Mouse (Mus musculus) limb, embryonic 10.5 days (tissue): ENCODE measurements at regions not wholly inside any gene's neighbourhood (a gene's known extent, or its start where the extent isn't known, plus 50 kb on each side); places are given as distances from the start of the nearest gene placed in this dataset.

ENCODE experiments used
- DNase-seq: peaks from one replicate; pipeline ENCODE4 v3.0.0-alpha.2; 2017; ENCODE audit warnings: low spot score
- H3K27ac ChIP-seq: fragments of 300-500 bp; sonication (generic); 2 replicates; pipeline ENCODE4 v1.5.1; 2016; ENCODE audit warnings: mild to moderate bottlenecking
- H3K27me3 ChIP-seq: fragments of 300-500 bp; sonication (generic); 2 replicates; pipeline ENCODE4 v1.6.1; 2016; ENCODE audit warnings: low read depth, mild to moderate bottlenecking; ENCODE audit not compliant: poor library complexity, severe bottlenecking
- H3K36me3 ChIP-seq: fragments of 300-500 bp; sonication (generic); 2 replicates; pipeline ENCODE4 v1.6.1; 2016; ENCODE audit warnings: mild to moderate bottlenecking, moderate library complexity
- H3K4me1 ChIP-seq: fragments of 300-500 bp; sonication (generic); 2 replicates; pipeline ENCODE4 v1.6.1; 2016
- H3K4me3 ChIP-seq: fragments of 300-500 bp; sonication (generic); 2 replicates; pipeline ENCODE4 v1.5.1; 2016; ENCODE audit warnings: mild to moderate bottlenecking, moderate library complexity
- H3K9me3 ChIP-seq: fragments of 300-500 bp; sonication (generic); replicated peaks from 2 replicates; pipeline ENCODE4 v1.6.1; 2016; ENCODE audit warnings: mild to moderate bottlenecking
- WGBS: fragments of 180-500 bp; shearing (Covaris S2); methylation state at CpG from one replicate; pipeline ENCODE4 v1.1.7; 2016; 5-methylcytosine and 5-hydroxymethylcytosine counted together

DNA sequence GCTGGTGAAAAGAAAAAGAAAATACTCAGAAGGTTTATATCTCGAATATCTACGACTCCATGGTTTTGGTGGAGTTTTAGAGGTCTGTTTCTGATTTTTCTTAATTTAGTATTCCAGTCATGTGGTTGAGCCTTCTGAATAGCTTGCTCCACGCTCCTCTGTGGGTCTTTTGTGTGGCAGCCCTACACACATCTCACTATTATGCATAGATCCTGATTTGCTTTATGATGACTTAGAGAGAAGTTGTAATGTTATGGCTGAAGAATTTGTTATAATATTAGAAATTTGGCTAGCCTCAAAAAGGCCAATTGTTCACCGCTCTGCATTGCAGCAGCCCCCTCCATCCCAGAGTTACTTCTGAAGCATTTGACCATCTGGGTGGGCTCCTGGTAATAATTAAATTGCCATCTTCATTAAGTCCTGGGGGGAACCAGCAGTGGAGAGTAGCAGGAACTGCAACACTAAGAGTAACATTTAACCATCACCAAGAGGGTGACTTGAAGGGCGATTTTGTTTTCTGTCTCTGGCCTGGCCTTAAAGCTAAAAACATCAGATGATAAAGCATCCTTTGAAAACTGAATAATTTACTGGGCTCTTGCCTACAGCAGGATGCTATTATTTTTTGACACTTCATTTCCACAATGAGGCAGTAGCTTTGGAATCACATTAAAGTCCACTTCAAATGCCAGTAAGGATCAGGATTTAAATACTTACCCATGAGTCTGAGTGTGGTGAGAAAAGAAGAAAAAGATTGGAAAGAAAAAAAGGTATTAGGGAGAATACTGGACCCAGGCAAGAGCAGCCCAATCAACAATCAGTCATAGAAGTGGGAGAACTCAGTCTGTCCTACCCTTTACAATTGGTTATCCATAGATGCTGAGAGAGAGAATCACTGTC lies 84.3 kb upstream of the Actbl2 start:
- Histone ChIP-seq H3K4me3 (no peak overlapping the region), H3K27ac (peak overlapping the region; percentile 38; the same call in 1 of the 2 replicates), H3K9me3 (no peaks in the 10 kb centered on the region), H3K4me1 (peaks cover 17% of the 10 kb centered on the region), H3K27me3 (no peaks in the 10 kb centered on the region), H3K36me3 (no peaks in the 10 kb centered on the region)
- DNase-seq = no peak
- 60% methylated on average over 5 of the region's 5 CpGs for WGBS

DNA sequence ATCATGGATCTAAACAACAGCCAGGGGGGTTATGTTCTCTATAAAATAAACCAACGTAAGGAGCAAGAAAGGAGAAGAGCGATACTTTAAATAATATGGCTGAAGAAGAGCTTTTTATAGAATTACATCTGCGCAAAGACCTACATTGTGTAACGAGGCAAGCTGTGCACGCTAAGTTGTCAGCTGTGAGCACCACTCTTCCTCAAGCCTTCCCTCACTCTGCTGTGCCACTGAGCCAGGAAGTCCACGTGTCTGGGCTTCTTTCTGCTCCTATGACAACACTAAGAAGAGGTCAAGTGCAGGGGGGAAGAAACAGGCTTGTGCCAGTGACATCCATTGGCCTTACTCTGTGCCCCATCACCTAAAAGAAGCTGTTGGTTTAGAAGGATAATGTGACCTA lies 75.6 kb upstream of the Actbl2 start:
- DNase-seq = no peak
- no peak overlapping the region for H3K4me3 ChIP-seq
- H3K27ac ChIP-seq = no peak overlapping the region
- no peaks in the 10 kb centered on the region for H3K36me3 ChIP-seq
- H3K4me1 ChIP-seq = peaks cover 4% of the 10 kb centered on the region; the same call in 1 of the 2 replicates
- H3K9me3 ChIP-seq = no peaks in the 10 kb centered on the region
- WGBS = 88% methylated on average over 6 of the region's 6 CpGs
- no peaks in the 10 kb centered on the region for H3K27me3 ChIP-seq

DNA sequence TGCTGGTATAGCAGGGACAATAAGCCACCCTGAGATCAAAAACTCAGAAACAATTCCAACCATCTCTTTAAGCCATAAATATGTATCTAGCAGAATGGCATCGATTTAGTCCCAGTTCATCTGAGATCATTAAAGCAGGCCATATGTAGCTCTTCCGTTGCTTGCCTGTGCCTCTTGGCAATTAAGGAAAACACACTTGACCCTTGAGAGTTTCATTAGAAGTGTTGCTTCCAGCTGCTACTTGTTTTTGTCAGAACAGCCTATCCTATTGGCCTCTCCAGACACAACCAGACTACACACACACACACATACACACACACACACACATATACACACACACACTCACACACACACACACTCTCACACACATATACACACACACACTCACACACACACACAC lies 71.5 kb upstream of the Actbl2 start:
- no peaks in the 10 kb centered on the region for H3K9me3 ChIP-seq
- peaks cover 4% of the 10 kb centered on the region; the same call in 1 of the 2 replicates for H3K4me1 ChIP-seq
- H3K27ac ChIP-seq = no peak overlapping the region
- H3K36me3 ChIP-seq = no peaks in the 10 kb centered on the region
- no peak for DNase-seq
- no peak overlapping the region for H3K4me3 ChIP-seq
- 44% methylated on average over 2 of the region's 2 CpGs for WGBS
- H3K27me3 ChIP-seq = no peaks in the 10 kb centered on the region

DNA sequence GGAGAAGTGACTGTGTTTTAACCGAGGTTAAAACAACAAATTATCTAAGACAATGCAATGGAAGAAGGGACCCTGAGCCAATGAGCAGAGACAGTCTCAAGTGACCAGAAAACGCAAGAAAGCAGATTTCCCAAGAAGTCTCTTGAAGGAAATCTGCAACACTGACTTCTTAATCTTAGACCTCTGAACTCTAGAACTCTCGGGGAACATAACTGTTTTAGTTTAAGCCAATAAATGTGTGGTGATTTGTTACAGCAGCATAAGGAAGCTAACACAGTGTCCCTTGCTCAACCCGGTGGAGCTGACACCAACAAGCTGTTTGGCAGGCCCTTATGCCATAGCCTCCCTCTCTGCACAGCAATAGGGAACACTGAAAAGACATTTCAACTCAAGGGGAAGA lies 69.0 kb upstream of the Actbl2 start:
- no peak for DNase-seq

DNA sequence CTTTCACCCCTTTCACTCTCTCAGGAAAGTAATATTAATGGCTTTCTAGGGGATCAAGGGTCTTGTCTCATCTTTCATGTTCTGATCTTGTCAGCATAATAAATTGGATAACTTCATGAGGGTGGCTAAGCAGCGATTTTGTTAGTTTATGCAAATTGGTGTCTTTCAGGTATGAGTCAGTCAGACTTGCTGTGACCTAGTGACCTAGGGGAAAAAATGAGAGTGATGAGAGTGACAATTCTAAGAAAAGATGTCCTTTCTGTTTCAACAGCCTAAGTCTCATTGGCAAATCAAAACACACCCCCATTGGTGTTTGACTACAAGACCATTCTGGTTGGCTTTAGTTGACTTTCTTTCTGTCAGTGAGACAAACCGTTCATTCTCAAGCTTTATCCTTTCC lies 68.0 kb upstream of the Actbl2 start:
- no peak overlapping the region for H3K27ac ChIP-seq
- 86% methylated on average over 2 of the region's 2 CpGs for WGBS
- no peaks in the 10 kb centered on the region for H3K27me3 ChIP-seq
- peaks cover 4% of the 10 kb centered on the region; the same call in 1 of the 2 replicates for H3K4me1 ChIP-seq
- H3K4me3 ChIP-seq = no peak overlapping the region
- H3K36me3 ChIP-seq = no peaks in the 10 kb centered on the region
- no peaks in the 10 kb centered on the region for H3K9me3 ChIP-seq
- DNase-seq = no peak

More for the DNA sequence above, 69.0 kb upstream of the Actbl2 start:
- H3K27me3 ChIP-seq = no peaks in the 10 kb centered on the region
- no peak overlapping the region for H3K4me3 ChIP-seq
- WGBS = 83% methylated on average over 4 of the region's 4 CpGs
- H3K36me3 ChIP-seq = no peaks in the 10 kb centered on the region
- H3K9me3 ChIP-seq = no peaks in the 10 kb centered on the region
- peaks cover 4% of the 10 kb centered on the region; the same call in 1 of the 2 replicates for H3K4me1 ChIP-seq
- no peak overlapping the region for H3K27ac ChIP-seq

DNA sequence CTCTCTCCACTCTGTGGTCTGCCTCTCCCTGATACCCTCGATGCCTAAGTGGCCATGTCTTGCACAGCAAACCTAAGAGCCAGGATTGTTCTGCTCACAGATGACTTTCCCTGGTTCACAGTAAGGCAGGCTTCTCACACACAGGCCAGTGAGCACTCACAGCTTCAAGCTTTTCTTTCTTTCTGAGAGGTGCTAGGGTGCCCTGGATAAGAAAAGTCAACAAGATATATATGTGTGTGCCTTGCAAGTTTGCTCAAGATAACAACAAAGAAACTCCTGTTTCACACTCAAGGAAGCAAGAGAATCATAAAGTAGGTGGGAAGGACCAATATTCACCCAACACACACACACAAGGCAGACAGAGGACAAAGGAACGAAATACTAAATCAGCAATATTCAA lies 60.9 kb upstream of the Actbl2 start:
- Histone ChIP-seq H3K4me3 (no peak overlapping the region), H3K27me3 (no peaks in the 10 kb centered on the region), H3K9me3 (no peaks in the 10 kb centered on the region), H3K36me3 (no peaks in the 10 kb centered on the region), H3K27ac (no peak overlapping the region), H3K4me1 (no peaks in the 10 kb centered on the region)
- no peak for DNase-seq
- 88% methylated on average over 2 of the region's 2 CpGs for WGBS

DNA sequence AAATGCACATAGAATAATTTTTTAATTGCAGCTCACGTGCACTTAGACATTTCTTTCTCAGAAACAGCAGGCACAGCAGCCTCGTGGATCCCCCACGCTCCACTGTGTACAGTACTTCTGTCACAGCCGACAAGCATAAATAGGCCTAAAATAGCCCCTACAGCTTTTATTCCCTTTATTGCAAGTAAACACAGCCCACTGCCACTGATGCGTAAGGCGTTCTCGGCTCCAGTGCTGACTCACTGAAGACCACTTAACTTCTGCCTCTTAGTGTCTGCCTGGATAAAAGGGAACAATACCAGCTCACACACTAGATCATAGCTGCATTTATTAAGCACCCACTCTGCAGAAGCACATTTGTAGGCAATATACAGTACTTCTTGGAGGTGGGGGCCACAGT lies 60.5 kb upstream of the Actbl2 start:
- DNase-seq = no peak
- Histone ChIP-seq H3K36me3 (no peaks in the 10 kb centered on the region), H3K27me3 (no peaks in the 10 kb centered on the region), H3K9me3 (no peaks in the 10 kb centered on the region), H3K4me3 (no peak overlapping the region), H3K4me1 (no peaks in the 10 kb centered on the region), H3K27ac (no peak overlapping the region)
- WGBS = 85% methylated on average over 7 of the region's 7 CpGs

DNA sequence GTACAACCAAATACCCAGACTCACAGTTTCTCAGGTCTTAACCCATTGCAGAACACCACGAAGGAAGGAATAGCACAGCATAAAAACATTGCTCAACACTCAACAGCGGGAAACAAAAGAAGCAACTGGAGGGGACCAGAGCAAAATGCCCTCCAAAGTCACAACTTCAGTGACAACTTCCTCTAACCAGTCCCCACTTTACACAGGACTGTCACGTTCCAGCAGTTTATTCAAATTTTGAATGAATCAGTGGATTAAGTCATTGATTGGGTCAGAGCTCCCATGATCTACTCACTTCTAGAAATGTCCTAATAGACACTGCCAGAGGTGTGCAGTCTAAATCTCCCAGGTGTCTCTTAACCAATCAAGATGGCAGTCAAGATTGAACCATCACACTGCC lies 53.3 kb upstream of the Actbl2 start:
- H3K36me3 ChIP-seq = no peaks in the 10 kb centered on the region
- no peaks in the 10 kb centered on the region for H3K27me3 ChIP-seq
- no peaks in the 10 kb centered on the region for H3K9me3 ChIP-seq
- no peak overlapping the region for H3K4me3 ChIP-seq
- no peak for DNase-seq
- 0 out of 2 replicates have a peak, but pooled peaks cover 3% of the 10 kb centered on the region for H3K4me1 ChIP-seq
- WGBS = 83% methylated on average over 3 of the region's 3 CpGs
- H3K27ac ChIP-seq = no peak overlapping the region

DNA sequence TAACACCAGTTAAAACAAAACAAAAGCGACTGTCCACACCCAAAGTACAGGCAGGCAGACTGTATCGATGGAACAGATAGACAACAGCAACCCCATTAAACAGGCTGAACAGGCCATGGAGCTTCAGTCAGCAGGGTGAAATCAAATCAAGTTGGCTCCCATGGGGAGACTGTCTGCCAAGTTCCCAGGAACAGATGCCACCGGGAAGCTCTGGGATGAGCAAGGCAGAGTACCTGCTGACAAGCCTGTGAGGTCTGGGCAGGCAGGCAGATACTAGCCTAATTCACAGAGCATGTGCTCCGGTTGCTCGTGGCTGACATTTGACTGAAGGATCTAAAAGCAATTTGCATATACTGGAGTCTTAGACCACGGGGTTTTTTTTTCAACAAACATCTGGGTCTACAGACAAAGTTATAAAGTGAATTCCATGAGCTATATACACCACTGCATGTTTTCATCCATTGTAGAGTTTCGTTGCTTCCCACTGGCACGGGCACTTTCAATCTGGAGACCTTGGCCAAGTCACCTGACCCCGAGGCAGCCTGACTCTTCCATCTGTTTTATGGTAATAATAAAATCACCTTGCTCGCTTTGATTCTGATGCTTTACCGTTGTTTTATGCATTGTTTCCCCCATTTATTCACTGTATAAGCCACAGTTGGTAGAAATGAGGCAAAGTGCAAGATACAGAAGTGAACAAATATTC lies 50.1 kb upstream of the Actbl2 start:
- Histone ChIP-seq H3K36me3 (no peaks in the 10 kb centered on the region), H3K4me3 (no peak overlapping the region), H3K9me3 (no peaks in the 10 kb centered on the region), H3K27ac (no peak overlapping the region), H3K4me1 (0 out of 2 replicates have a peak, but pooled peaks cover 3% of the 10 kb centered on the region), H3K27me3 (no peaks in the 10 kb centered on the region)
- no peak for DNase-seq
- 87% methylated on average over 11 of the region's 11 CpGs for WGBS
